Mouse (Mus musculus): Measurements from ENCODE around the gene Grik3. TPM values are rescaled to one million over a fixed set of nuclear protein-coding genes. Genes with fewer than 3 reads are reported as not detected.

Grik3 gene
- polyA plus RNA-seq, 1 experiment from 2014 or later: 4.5 TPM

GRCm38 (mm10) chr4:125488796-125489637, 1.5 kb upstream of the Grik3 start:
- H3K9ac ChIP-seq (replicated peaks; ENCODE audit: low read length): peak overlapping the region; percentile 73; the same call in 1 of the 2 replicates
- H3K9me3 ChIP-seq (ENCODE audit: control insufficient read depth, low read length): no peaks in the 10 kb centered on the region
- WGBS: 3% methylated on average over 26 of the region's 26 CpGs
- H3K4me2 ChIP-seq (ENCODE audit: low read length): peak overlapping the region; percentile 79
- no peak for ATAC-seq (ENCODE audit: low FRiP score, low TSS enrichment)
- peaks cover 72% of the 10 kb centered on the region for H3K27me3 ChIP-seq (ENCODE audit: control insufficient read depth, insufficient read depth, low read length)
- H3K27ac ChIP-seq (replicated peaks; ENCODE audit: low read depth, low read length): peak overlapping the region; percentile 86
- peaks cover 62% of the 10 kb centered on the region for H3K4me1 ChIP-seq (ENCODE audit: control insufficient read depth, insufficient read depth, low read length)
- no peaks in the 10 kb centered on the region for H3K36me3 ChIP-seq (ENCODE audit: control insufficient read depth, insufficient read depth, low read length)
- H3K4me3 ChIP-seq (replicated peaks; ENCODE audit: low read depth, low read length): peak overlapping the region; percentile 50
- no peak for DNase-seq

GRCm38 (mm10) chr4:125489901-125490590, 454 bp upstream of the Grik3 start:
- WGBS: under 1% methylated on average over 80 of the region's 81 CpGs
- Histone ChIP-seq H3K4me2 (ENCODE audit: low read length) (peak overlapping the region; percentile 79), H3K36me3 (ENCODE audit: control insufficient read depth, insufficient read depth, low read length) (no peaks in the 10 kb centered on the region), H3K4me3 (replicated peaks; ENCODE audit: low read depth, low read length) (peak overlapping the region; percentile 50), H3K9me3 (ENCODE audit: control insufficient read depth, low read length) (no peaks in the 10 kb centered on the region), H3K9ac (replicated peaks; ENCODE audit: low read length) (peak overlapping the region; percentile 73), H3K27me3 (ENCODE audit: control insufficient read depth, insufficient read depth, low read length) (peaks cover 75% of the 10 kb centered on the region), H3K4me1 (ENCODE audit: control insufficient read depth, insufficient read depth, low read length) (peaks cover 65% of the 10 kb centered on the region), H3K27ac (replicated peaks; ENCODE audit: low read depth, low read length) (peak overlapping the region; percentile 86)
- peak; percentile 57 for ATAC-seq (ENCODE audit: low FRiP score, low TSS enrichment)
- DNase-seq: peak; percentile 85

- Histone ChIP-seq H3K36me3 (ENCODE audit: control insufficient read depth, insufficient read depth, low read length) (no peaks in the 10 kb centered on the region), H3K4me3 (replicated peaks; ENCODE audit: low read depth, low read length) (peak overlapping the region; percentile 50), H3K4me1 (ENCODE audit: control insufficient read depth, insufficient read depth, low read length) (peaks cover 60% of the 10 kb centered on the region), H3K4me2 (ENCODE audit: low read length) (peak overlapping the region; percentile 79), H3K27me3 (ENCODE audit: control insufficient read depth, insufficient read depth, low read length) (peaks cover 69% of the 10 kb centered on the region), H3K9me3 (ENCODE audit: control insufficient read depth, low read length) (no peaks in the 10 kb centered on the region), H3K9ac (replicated peaks; ENCODE audit: low read length) (peak overlapping the region; percentile 73), H3K27ac (replicated peaks; ENCODE audit: low read depth, low read length) (peak overlapping the region; percentile 86)
- WGBS: under 1% methylated on average over 42 of the region's 42 CpGs
- no peak for ATAC-seq (ENCODE audit: low FRiP score, low TSS enrichment)
- peak; percentile 67 for DNase-seq
Observed at GRCm38 (mm10) chr4:125491505-125492121, 1.1 kb downstream of the Grik3 start.

GRCm38 (mm10) chr4:125492122-125492505, 1.6 kb downstream of the Grik3 start:
- H3K4me3 ChIP-seq (replicated peaks; ENCODE audit: low read depth, low read length): peak overlapping the region; percentile 50
- peak overlapping the region; percentile 73 for H3K9ac ChIP-seq (replicated peaks; ENCODE audit: low read length)

GRCm38 (mm10) chr4:125492706-125493105, 2.2 kb downstream of the Grik3 start:
- no peaks in the 10 kb centered on the region for H3K9me3 ChIP-seq (ENCODE audit: control insufficient read depth, low read length)
- ATAC-seq (ENCODE audit: low FRiP score, low TSS enrichment) (no peak), DNase-seq (peak; percentile 63)
- peaks cover 69% of the 10 kb centered on the region for H3K27me3 ChIP-seq (ENCODE audit: control insufficient read depth, insufficient read depth, low read length)
- H3K4me2 ChIP-seq (ENCODE audit: low read length): peak overlapping the region; percentile 79
- H3K27ac ChIP-seq (replicated peaks; ENCODE audit: low read depth, low read length): 0 out of 2 replicates have a peak overlapping the region, but pooled peaks have one; percentile 86
- peak overlapping the region; percentile 73; the same call in 1 of the 2 replicates for H3K9ac ChIP-seq (replicated peaks; ENCODE audit: low read length)
- H3K36me3 ChIP-seq (ENCODE audit: control insufficient read depth, insufficient read depth, low read length): no peaks in the 10 kb centered on the region
- H3K4me1 ChIP-seq (ENCODE audit: control insufficient read depth, insufficient read depth, low read length): peaks cover 60% of the 10 kb centered on the region
- peak overlapping the region; percentile 50 for H3K4me3 ChIP-seq (replicated peaks; ENCODE audit: low read depth, low read length)
- 10% methylated on average over 9 of the region's 9 CpGs for WGBS

More at GRCm38 (mm10) chr4:125492122-125492505, 1.6 kb downstream of the Grik3 start:
- WGBS: 19% methylated on average over 9 of the region's 9 CpGs
- ATAC-seq (ENCODE audit: low FRiP score, low TSS enrichment): no peak
- Histone ChIP-seq H3K4me1 (ENCODE audit: control insufficient read depth, insufficient read depth, low read length) (peaks cover 60% of the 10 kb centered on the region), H3K9me3 (ENCODE audit: control insufficient read depth, low read length) (no peaks in the 10 kb centered on the region), H3K4me2 (ENCODE audit: low read length) (peak overlapping the region; percentile 79), H3K36me3 (ENCODE audit: control insufficient read depth, insufficient read depth, low read length) (no peaks in the 10 kb centered on the region), H3K27ac (replicated peaks; ENCODE audit: low read depth, low read length) (peak overlapping the region; percentile 86; the same call in 1 of the 2 replicates), H3K27me3 (ENCODE audit: control insufficient read depth, insufficient read depth, low read length) (peaks cover 69% of the 10 kb centered on the region)
- DNase-seq: no peak

- H3K9ac ChIP-seq (replicated peaks; ENCODE audit: low read length): peak overlapping the region; percentile 39; the same call in 1 of the 2 replicates
- H3K36me3 ChIP-seq (ENCODE audit: control insufficient read depth, insufficient read depth, low read length): no peaks in the 10 kb centered on the region
- WGBS: 7% methylated on average over 8 of the region's 8 CpGs
- peaks cover 65% of the 10 kb centered on the region for H3K27me3 ChIP-seq (ENCODE audit: control insufficient read depth, insufficient read depth, low read length)
- H3K4me2 ChIP-seq (ENCODE audit: low read length): peak overlapping the region; percentile 79
- no peak for ATAC-seq (ENCODE audit: low FRiP score, low TSS enrichment)
- H3K4me3 ChIP-seq (replicated peaks; ENCODE audit: low read depth, low read length): peak overlapping the region; percentile 50
- H3K4me1 ChIP-seq (ENCODE audit: control insufficient read depth, insufficient read depth, low read length): peaks cover 60% of the 10 kb centered on the region
- no peaks in the 10 kb centered on the region for H3K9me3 ChIP-seq (ENCODE audit: control insufficient read depth, low read length)
- DNase-seq: peak; percentile 65
- H3K27ac ChIP-seq (replicated peaks; ENCODE audit: low read depth, low read length): peak overlapping the region; percentile 62
Observed at GRCm38 (mm10) chr4:125493124-125493523, 2.6 kb downstream of the Grik3 start.

GRCm38 (mm10) chr4:125495477-125495876, 5.0 kb downstream of the Grik3 start:
- DNase-seq (peak; percentile 50), ATAC-seq (ENCODE audit: low FRiP score, low TSS enrichment) (no peak)
- Histone ChIP-seq H3K27ac (replicated peaks; ENCODE audit: low read depth, low read length) (no peak overlapping the region), H3K9ac (replicated peaks; ENCODE audit: low read length) (no peak overlapping the region; the same call in 1 of the 2 replicates), H3K4me2 (ENCODE audit: low read length) (peak overlapping the region; percentile 79), H3K36me3 (ENCODE audit: control insufficient read depth, insufficient read depth, low read length) (no peaks in the 10 kb centered on the region), H3K9me3 (ENCODE audit: control insufficient read depth, low read length) (no peaks in the 10 kb centered on the region), H3K27me3 (ENCODE audit: control insufficient read depth, insufficient read depth, low read length) (peaks cover 46% of the 10 kb centered on the region), H3K4me3 (replicated peaks; ENCODE audit: low read depth, low read length) (no peak overlapping the region), H3K4me1 (ENCODE audit: control insufficient read depth, insufficient read depth, low read length) (peaks cover 56% of the 10 kb centered on the region)
- WGBS: 27% methylated on average over 8 of the region's 8 CpGs

- Histone ChIP-seq H3K4me1 (ENCODE audit: control insufficient read depth, insufficient read depth, low read length) (peaks cover 45% of the 10 kb centered on the region), H3K4me2 (ENCODE audit: low read length) (no peak overlapping the region), H3K27me3 (ENCODE audit: control insufficient read depth, insufficient read depth, low read length) (peaks cover 32% of the 10 kb centered on the region)
Observed at GRCm38 (mm10) chr4:125497001-125497400, 6.5 kb downstream of the Grik3 start.

More at GRCm38 (mm10) chr4:125497001-125497400, 6.5 kb downstream of the Grik3 start:
- H3K36me3 ChIP-seq (ENCODE audit: control insufficient read depth, insufficient read depth, low read length): no peaks in the 10 kb centered on the region
- no peak overlapping the region for H3K4me3 ChIP-seq (replicated peaks; ENCODE audit: low read depth, low read length)
- DNase-seq: no peak
- WGBS: 0% methylated on average over 1 of the region's 1 CpGs
- ATAC-seq (ENCODE audit: low FRiP score, low TSS enrichment): no peak
- no peaks in the 10 kb centered on the region for H3K9me3 ChIP-seq (ENCODE audit: control insufficient read depth, low read length)
- H3K27ac ChIP-seq (replicated peaks; ENCODE audit: low read depth, low read length): no peak overlapping the region
- H3K9ac ChIP-seq (replicated peaks; ENCODE audit: low read length): no peak overlapping the region
